Mouse (Mus musculus): ENCODE results near the gene Hsd11b1. TPM values are rescaled to one million over a fixed set of nuclear protein-coding genes. Genes with fewer than 3 reads are reported as not detected.

The Hsd11b1 gene
- polyA plus RNA-seq, 1 experiment: 0.12 TPM

DNA sequence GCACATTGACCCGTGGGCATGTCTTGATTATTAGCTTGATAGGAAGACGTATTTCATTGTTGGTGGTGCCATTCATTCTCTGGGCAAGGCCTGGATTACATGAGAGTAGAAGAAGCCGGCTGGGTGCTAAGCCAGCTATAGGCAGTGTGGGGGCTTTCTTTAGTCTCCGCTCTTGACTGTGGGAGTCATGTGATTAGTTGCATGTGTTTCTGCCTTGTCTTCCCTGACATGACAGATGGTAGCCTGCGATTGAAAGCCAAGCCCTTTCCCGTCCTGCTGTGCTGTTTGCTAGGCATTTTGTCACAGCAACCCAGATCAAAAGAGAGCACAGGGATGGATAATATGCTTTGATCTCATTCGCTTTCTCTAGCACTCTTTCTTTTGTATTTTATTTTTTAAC lies 41.5 kb upstream of the Hsd11b1 start:
- Histone ChIP-seq H3K79me3 (ENCODE audit: low read depth) (no peaks in the 10 kb centered on the region), H3K79me2 (ENCODE audit: control insufficient read depth, insufficient read depth) (no peaks in the 10 kb centered on the region), H3ac (ENCODE audit: control insufficient read depth, insufficient read length, low read depth) (no peak overlapping the region), H3K4me3 (ENCODE audit: insufficient read depth, poor library complexity, severe bottlenecking) (no peak overlapping the region), H3K36me3 (ENCODE audit: control insufficient read depth, insufficient read depth) (no peaks in the 10 kb centered on the region), H3K27me3 (ENCODE audit: control insufficient read depth, insufficient read depth, insufficient read length) (no peaks in the 10 kb centered on the region)
- TF ChIP-seq MAX (IDR thresholded peaks at IDR 0.05) (no peak), CEBPB (IDR thresholded peaks at IDR 0.05; ENCODE audit: low read depth) (no peak), MYOG (IDR thresholded peaks at IDR 0.05; ENCODE audit: control insufficient read depth, extremely low read depth, insufficient read length) (no peak), FOSL1 (IDR thresholded peaks at IDR 0.05; ENCODE audit: insufficient read depth, low read length, poor library complexity, severe bottlenecking) (no peak), USF1 (IDR thresholded peaks at IDR 0.05; ENCODE audit: low read depth) (no peak), CTCF (IDR thresholded peaks at IDR 0.05; ENCODE audit: control insufficient read depth, insufficient read depth, insufficient read length) (no peak), MYOD1 (IDR thresholded peaks at IDR 0.05; ENCODE audit: control insufficient read depth, insufficient read length, low read depth) (no peak)

DNA sequence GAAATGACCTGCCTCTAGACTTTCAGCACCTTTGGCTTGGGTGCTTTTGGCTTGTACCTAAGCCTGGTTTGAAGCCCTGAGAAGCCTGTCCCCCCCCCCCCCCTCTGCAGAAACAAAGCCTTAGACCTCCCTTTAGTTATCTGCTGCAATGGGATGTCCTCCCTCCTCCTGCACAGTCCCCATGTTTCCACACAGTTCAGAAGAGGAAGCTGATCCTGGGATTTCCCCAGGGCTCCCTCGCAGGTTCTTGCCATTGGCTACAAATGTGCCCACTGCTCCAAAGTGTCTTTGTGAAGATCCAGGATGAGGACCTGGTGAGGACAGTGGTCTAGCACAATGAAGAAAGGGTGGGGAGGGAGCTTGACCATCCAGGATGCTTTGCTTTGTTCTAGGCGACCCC lies 39.2 kb upstream of the Hsd11b1 start:
- H3K36me3 ChIP-seq (ENCODE audit: control insufficient read depth, insufficient read depth): no peaks in the 10 kb centered on the region

GRCm38 (mm10) chr1:193302093-193302405 lies 38.2 kb upstream of the Hsd11b1 start:
- Histone ChIP-seq H3ac (ENCODE audit: control insufficient read depth, insufficient read length, low read depth) (no peak overlapping the region), H3K36me3 (ENCODE audit: control insufficient read depth, insufficient read depth) (no peaks in the 10 kb centered on the region), H3K79me3 (ENCODE audit: low read depth) (no peaks in the 10 kb centered on the region), H3K79me2 (ENCODE audit: control insufficient read depth, insufficient read depth) (no peaks in the 10 kb centered on the region), H3K27me3 (ENCODE audit: control insufficient read depth, insufficient read depth, insufficient read length) (no peaks in the 10 kb centered on the region), H3K4me3 (ENCODE audit: insufficient read depth, poor library complexity, severe bottlenecking) (no peak overlapping the region)
- TF ChIP-seq FOSL1 (IDR thresholded peaks at IDR 0.05; ENCODE audit: insufficient read depth, low read length, poor library complexity, severe bottlenecking) (no peak), CTCF (IDR thresholded peaks at IDR 0.05; ENCODE audit: control insufficient read depth, insufficient read depth, insufficient read length) (no peak), MYOG (IDR thresholded peaks at IDR 0.05; ENCODE audit: control insufficient read depth, extremely low read depth, insufficient read length) (no peak), MYOD1 (IDR thresholded peaks at IDR 0.05; ENCODE audit: control insufficient read depth, insufficient read length, low read depth) (no peak)

More for the DNA sequence above, 39.2 kb upstream of the Hsd11b1 start:
- Histone ChIP-seq H3K4me3 (ENCODE audit: insufficient read depth, poor library complexity, severe bottlenecking) (no peak overlapping the region), H3ac (ENCODE audit: control insufficient read depth, insufficient read length, low read depth) (no peak overlapping the region), H3K79me2 (ENCODE audit: control insufficient read depth, insufficient read depth) (no peaks in the 10 kb centered on the region), H3K27me3 (ENCODE audit: control insufficient read depth, insufficient read depth, insufficient read length) (no peaks in the 10 kb centered on the region), H3K79me3 (ENCODE audit: low read depth) (no peaks in the 10 kb centered on the region)
- no peak for TF ChIP-seq CEBPB (IDR thresholded peaks at IDR 0.05; ENCODE audit: low read depth)
- no peak for TF ChIP-seq MYOG (IDR thresholded peaks at IDR 0.05; ENCODE audit: control insufficient read depth, extremely low read depth, insufficient read length)
- no peak for TF ChIP-seq USF1 (IDR thresholded peaks at IDR 0.05; ENCODE audit: low read depth)
- TF ChIP-seq MAX (IDR thresholded peaks at IDR 0.05): no peak
- TF ChIP-seq FOSL1 (IDR thresholded peaks at IDR 0.05; ENCODE audit: insufficient read depth, low read length, poor library complexity, severe bottlenecking): no peak
- TF ChIP-seq CTCF (IDR thresholded peaks at IDR 0.05; ENCODE audit: control insufficient read depth, insufficient read depth, insufficient read length): no peak
- no peak for TF ChIP-seq MYOD1 (IDR thresholded peaks at IDR 0.05; ENCODE audit: control insufficient read depth, insufficient read length, low read depth)

- Histone ChIP-seq H3K4me3 (ENCODE audit: insufficient read depth, poor library complexity, severe bottlenecking) (no peak overlapping the region), H3K27me3 (ENCODE audit: control insufficient read depth, insufficient read depth, insufficient read length) (no peaks in the 10 kb centered on the region), H3ac (ENCODE audit: control insufficient read depth, insufficient read length, low read depth) (no peak overlapping the region), H3K79me3 (ENCODE audit: low read depth) (no peaks in the 10 kb centered on the region), H3K79me2 (ENCODE audit: control insufficient read depth, insufficient read depth) (no peaks in the 10 kb centered on the region), H3K36me3 (ENCODE audit: control insufficient read depth, insufficient read depth) (no peaks in the 10 kb centered on the region)
- TF ChIP-seq CEBPB (IDR thresholded peaks at IDR 0.05; ENCODE audit: low read depth): no peak
- TF ChIP-seq CTCF (IDR thresholded peaks at IDR 0.05; ENCODE audit: control insufficient read depth, insufficient read depth, insufficient read length): no peak
- no peak for TF ChIP-seq MYOG (IDR thresholded peaks at IDR 0.05; ENCODE audit: control insufficient read depth, extremely low read depth, insufficient read length)
- TF ChIP-seq USF1 (IDR thresholded peaks at IDR 0.05; ENCODE audit: low read depth): no peak
- no peak for TF ChIP-seq MAX (IDR thresholded peaks at IDR 0.05)
- TF ChIP-seq FOSL1 (IDR thresholded peaks at IDR 0.05; ENCODE audit: insufficient read depth, low read length, poor library complexity, severe bottlenecking): no peak
- TF ChIP-seq MYOD1 (IDR thresholded peaks at IDR 0.05; ENCODE audit: control insufficient read depth, insufficient read length, low read depth): peak; percentile 45
Observed at GRCm38 (mm10) chr1:193301216-193302092, 37.6 kb upstream of the Hsd11b1 start.

DNA sequence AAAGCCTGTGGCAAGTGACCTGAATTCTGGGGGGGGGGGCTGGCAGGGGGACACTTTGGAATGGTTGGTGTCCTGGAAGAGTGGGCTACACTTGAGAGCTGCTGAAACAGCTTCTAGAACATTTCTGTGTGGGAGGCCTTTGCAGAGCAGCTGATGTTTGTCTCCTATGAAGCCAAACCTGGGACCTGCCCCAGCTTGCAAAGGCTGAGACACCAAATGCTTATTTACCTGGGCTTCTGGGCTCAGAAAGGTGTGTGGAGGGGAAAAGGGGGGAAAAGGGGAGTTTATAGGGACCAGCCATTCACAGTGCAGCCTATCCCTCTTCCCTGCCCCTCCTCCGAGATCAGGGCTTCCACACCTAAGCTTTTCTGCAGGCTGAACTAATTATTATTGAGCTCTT lies 36.1 kb upstream of the Hsd11b1 start:
- TF ChIP-seq MYOG (IDR thresholded peaks at IDR 0.05; ENCODE audit: control insufficient read depth, extremely low read depth, insufficient read length): no peak
- TF ChIP-seq MAX (IDR thresholded peaks at IDR 0.05): no peak
- TF ChIP-seq CEBPB (IDR thresholded peaks at IDR 0.05; ENCODE audit: low read depth): no peak
- no peak for TF ChIP-seq CTCF (IDR thresholded peaks at IDR 0.05; ENCODE audit: control insufficient read depth, insufficient read depth, insufficient read length)
- TF ChIP-seq MYOD1 (IDR thresholded peaks at IDR 0.05; ENCODE audit: control insufficient read depth, insufficient read length, low read depth): no peak
- no peak for TF ChIP-seq USF1 (IDR thresholded peaks at IDR 0.05; ENCODE audit: low read depth)
- no peak for TF ChIP-seq FOSL1 (IDR thresholded peaks at IDR 0.05; ENCODE audit: insufficient read depth, low read length, poor library complexity, severe bottlenecking)
- no peaks in the 10 kb centered on the region for H3K79me3 ChIP-seq (ENCODE audit: low read depth)

More for the DNA sequence above, 36.1 kb upstream of the Hsd11b1 start:
- Histone ChIP-seq H3K4me3 (ENCODE audit: insufficient read depth, poor library complexity, severe bottlenecking) (no peak overlapping the region), H3K79me2 (ENCODE audit: control insufficient read depth, insufficient read depth) (no peaks in the 10 kb centered on the region), H3K27me3 (ENCODE audit: control insufficient read depth, insufficient read depth, insufficient read length) (no peaks in the 10 kb centered on the region), H3K36me3 (ENCODE audit: control insufficient read depth, insufficient read depth) (no peaks in the 10 kb centered on the region), H3ac (ENCODE audit: control insufficient read depth, insufficient read length, low read depth) (no peak overlapping the region)
